Mouse (Mus musculus) R1 (cell line): ENCODE data around the gene Rhbg.
A peak's percentile ranks its signal among the peaks of the same experiment; 100 is the strongest.

Source experiments
- DNase-seq: peaks from one replicate; pipeline ENCODE4 v3.0.0-alpha.2; 2018; ENCODE audit warnings: low read depth, low spot score

Rhbg gene

DNA sequence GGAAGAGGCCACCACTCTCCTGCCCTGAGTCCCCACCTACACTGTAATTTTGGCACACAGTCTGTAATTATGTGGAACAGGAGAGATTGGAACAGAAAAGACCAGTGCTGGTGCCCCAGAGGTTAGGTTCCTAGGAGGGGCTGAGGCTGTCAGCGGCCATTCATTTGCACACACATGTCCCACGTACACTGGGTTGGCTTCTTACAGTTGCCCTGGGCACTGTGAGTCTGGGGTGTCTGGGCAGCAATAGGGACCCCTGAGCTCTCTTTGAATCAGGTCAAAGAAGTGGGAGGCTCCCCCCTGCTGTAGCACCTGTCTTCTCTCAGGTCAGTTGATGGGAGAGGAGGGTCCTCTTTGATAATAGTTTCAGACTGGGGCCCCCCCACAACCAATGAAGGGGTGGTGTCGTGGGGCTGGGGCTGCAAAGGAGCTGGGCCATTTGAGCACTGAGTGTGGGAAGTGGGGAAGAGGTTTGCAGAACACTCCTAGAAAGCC, 46.2 kb downstream of the Rhbg start:
- no peak for DNase-seq

DNA sequence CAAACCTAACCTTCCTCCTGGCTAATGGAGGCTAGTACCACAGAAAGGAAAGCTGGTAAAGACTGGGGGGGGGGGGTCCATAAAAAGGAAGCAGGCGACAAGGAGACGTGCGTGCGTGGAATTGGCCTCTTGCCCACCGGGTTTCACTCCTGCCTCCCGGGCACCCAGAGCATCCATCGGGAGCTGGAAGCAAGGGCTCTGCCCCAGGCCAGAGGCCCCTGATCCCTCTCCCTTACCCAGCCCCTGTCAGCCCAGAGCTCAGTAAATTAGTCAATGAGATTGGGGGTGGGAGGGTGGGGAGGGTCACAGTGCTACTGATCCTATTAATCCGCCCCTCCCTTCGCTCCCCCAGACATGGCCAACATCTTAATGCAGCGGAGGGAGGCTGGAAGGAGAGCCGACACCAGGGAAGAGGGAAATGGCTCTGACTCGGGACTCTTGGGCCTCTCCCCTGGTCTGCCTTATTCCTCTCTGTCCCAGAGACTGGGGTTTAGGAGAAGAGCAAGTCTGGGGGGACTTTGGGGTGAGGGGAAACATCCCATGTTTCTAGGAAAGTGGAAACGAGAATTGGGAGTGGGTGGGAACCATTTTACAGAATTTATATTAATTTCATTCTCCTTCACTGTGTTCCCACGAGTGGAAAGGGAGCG, 46.9 kb downstream of the Rhbg start:
- DNase-seq = no peak

- DNase-seq = no peak
Measured at GRCm38 (mm10) chr3:88206901-88207371, 47.6 kb downstream of the Rhbg start.

- no peak for DNase-seq
Measured at GRCm38 (mm10) chr3:88206500-88206899, 48.0 kb downstream of the Rhbg start.

- no peak for DNase-seq
Measured at GRCm38 (mm10) chr3:88205563-88206491, 48.7 kb downstream of the Rhbg start.

DNA sequence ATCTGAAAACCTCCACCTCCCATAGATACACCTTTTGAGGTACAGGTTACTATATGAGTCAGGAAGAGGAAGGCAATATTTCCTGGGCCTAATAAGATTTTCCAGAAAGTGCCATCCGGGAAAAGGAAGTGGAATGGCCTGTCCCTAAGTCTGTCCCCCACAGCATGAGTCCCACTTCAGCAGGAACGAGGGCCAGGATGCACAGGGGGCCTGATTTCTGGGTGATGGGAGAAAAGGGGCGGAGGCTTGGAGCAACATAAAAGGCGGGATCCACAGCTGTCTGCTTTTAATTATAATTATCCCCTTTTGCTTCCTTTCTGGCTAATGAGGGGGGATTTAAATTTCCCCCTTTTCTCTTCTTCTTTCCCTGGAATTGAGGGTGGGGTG, 49.3 kb downstream of the Rhbg start:
- no peak for DNase-seq

DNA sequence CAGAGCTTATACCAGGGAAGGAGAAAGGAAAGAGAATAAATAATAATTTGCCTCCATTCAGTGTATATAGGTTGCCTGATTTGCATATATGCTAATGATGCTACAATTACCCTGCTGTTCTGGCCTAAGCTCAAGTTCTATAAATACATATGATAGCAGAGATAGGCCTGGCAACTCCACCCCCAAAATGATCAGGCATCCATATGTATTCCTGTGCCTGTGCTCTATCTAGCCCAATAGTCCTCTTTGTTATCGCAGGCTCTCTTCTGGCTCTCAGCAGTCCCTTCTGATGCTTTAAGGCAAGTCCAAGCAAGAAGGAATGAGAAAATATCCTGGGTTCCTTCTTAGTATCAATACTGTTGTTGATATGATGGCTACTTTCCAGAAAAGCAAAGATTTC, 49.8 kb downstream of the Rhbg start:
- no peak for DNase-seq

DNA sequence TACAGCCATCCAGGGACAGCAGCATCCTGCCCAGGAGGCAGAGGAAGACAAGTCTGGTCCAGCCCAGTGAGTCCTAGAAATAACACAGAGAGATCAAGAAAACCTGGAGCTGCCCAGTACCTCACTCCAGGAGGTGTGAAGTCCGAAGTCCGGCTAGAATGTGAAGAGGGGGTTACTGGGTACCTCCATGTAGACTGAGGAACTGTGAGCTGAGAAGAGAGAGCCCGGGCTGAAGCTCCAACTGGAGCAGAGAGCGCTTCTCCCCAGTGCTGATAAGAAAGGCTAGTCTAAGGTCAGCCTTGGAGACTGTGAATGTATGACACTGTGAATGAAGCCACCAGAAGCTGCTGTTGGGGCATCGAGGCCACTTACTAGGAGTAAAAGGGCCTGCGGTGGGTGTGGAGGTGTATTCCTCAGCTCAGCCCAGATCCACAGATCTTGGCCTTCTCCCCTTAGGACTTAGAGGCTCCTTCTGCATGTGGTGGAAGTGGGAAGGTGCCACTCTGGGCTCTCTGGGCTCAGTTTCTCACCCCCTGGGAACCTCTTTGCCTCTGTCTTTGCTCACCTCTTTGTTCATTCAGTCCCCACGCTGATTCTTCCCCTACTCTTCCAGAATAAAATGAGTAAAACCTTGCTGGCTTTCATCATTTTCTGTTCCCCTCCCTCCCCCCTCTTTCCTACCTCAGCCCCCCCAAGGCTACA, 50.4 kb downstream of the Rhbg start:
- no peak for DNase-seq

GRCm38 (mm10) chr3:88203456-88203855, 51.1 kb downstream of the Rhbg start:
- DNase-seq = no peak

DNA sequence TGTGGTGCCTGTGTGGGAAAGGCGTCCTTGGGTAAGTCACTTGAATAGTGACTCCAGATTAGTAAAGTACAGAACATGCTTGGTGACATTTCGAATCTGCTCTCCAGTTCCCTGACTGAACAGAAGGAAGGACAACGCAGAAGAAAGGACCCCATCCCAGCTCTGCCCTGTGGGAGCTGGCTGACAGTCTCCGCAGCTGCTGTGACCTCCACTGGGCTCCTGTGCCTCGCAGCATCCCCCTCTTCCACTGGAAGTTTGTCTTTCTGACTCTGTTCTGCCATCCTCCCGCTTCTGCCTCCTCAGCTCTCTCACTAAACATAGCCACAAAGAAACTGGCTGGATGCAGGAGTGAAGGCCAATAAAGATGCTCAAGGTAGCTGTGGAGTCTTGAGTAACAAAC, 51.5 kb downstream of the Rhbg start:
- no peak for DNase-seq

DNA sequence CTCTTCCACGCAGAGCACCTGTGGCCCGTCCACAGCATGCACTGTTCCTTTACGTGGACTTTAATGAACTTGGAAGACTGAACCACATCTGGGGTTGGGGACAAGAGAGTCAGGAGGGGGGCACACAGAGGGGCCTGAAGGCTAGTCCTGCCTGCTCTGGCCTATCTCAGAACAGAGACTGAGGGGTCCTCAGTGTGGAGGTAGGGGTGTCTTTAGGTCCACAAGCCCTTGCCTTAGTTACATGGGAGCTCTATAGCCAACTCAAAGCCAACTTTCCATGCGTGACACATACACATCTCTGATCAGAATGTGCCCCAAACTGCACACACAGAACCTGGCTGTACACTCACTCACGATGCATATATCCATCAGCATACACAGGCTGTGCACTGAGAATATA, 52.9 kb downstream of the Rhbg start:
- no peak for DNase-seq

GRCm38 (mm10) chr3:88200972-88201330, 53.6 kb downstream of the Rhbg start:
- DNase-seq = peak; percentile 33

DNA sequence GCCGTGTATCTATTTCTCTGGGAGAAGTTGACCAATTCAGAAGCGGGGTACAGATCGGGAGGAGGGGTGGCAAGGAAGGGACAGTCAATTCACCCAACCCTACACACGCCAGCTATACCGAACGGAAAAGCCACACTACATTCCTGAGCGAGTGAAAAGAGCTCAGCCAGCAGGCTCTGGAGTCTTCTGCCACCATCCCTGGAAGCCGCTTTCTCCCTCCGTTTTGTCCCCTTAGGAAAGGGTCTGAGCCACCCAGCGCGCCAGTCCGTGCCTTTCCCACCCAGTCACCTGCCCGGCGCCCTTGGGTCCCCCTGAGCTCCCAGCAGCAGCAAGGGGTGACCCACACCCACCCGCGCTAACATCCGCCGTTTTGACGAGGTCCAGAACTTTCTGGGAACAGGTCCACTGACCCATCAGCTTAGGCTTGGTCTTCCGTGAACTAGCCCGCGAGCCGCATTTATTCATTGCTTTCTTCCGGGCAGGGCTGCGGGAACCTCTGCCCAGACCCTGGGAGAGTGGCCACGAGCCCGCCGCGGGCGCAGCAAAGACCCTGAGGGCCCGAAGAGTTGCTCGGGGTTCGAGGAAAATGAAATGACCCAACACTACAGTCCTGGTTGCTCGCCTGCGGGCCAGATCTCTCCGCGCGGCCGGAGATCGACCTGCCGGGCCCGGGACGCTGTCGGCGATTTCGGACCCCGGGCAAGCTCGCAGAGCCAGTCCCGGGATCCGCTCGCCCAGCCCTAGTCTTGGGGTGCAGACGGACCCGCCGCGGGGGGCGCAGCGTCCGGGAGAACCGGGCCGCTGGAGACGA, 54.1 kb downstream of the Rhbg start:
- DNase-seq = peak; percentile 39

GRCm38 (mm10) chr3:88199541-88200110, 54.9 kb downstream of the Rhbg start:
- no peak for DNase-seq

DNA sequence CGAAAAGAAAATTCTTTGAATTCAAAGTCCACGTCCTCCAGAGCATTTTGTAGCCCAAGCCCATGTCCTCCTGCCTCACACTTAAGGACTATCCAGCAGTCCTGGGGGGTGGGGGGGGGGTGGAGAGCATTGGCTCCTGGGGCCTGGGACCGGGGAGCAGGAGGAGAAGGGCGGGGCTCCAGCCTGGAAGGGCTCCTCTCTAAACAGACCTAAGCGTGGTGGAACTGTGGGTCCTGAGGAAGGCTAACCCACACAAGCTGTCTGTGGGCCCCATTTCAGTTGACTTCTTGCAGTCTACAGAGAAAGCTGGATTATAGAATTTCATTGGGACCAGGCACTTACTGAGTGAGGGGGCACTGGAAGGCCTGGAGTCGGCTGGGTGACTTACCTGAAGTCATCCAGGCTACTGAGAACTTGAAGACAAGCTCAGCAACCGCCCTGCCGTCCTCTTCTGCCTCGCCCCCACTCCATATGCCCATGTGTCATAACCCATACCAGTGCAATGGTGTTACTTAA, 55.9 kb downstream of the Rhbg start:
- DNase-seq = no peak

DNA sequence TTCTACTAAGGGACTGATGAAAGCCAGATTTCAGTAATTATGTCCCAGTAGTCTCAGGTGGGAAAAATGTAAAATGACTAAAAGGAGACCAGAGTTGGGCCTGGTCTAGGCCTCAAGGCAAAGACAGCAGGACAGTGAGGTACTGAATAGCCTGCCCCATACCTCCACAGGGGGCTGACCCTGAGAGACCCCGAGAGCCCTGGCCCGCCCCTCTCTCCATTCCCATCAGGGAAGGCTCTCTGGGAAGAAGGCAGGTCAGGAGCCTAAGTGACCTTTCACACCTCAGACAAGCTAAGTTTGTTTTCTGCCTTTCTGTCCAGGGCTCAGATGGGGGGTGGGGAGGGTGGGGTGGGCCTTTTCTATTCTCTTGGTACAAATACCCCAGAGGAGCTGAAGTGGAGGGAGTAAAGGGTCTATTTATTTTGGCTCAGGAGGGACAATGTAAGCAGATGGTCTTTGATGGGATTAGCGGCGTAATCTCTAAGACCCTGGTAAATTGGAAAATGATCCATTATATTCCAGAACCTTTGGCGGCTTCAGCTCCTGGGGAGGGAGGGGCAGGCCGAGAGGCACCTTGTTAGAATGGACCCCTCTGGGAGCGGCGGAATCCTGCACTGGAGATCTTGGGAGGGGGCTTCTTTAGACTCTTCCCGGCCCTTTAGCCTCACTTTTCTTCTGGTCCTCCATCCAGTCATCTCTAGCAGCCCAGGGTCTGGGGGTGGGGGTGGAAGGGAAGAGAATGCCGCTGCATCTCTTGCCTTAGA, 56.6 kb downstream of the Rhbg start:
- no peak for DNase-seq
